Mouse (Mus musculus) stomach, embryonic 16.5 days (tissue): ENCODE measurements around the gene Kank4. TPM values are rescaled to one million over a fixed set of nuclear protein-coding genes. Genes with fewer than 3 reads are reported as not detected.

Experiments
- ATAC-seq: fragments of 200-750 bp; cut with Nextera tagmentation; 2 replicates; pipeline ENCODE4 v1.8.0; 2017; ENCODE audit warnings: moderate number of reproducible peaks, moderate TSS enrichment; ENCODE audit not compliant: insufficient read depth, low FRiP score
- H3K27ac ChIP-seq: fragments of 300-500 bp; sonication (generic); 2 replicates; pipeline ENCODE4 v1.5.1; 2014; ENCODE audit warnings: low read length
- H3K27me3 ChIP-seq: fragments of 300-500 bp; sonication (generic); 2 replicates; pipeline ENCODE4 v1.6.1; 2014; ENCODE audit warnings: low read length, control low read depth, mixed read lengths; ENCODE audit not compliant: control insufficient read depth, insufficient read depth
- H3K36me3 ChIP-seq: fragments of 300-500 bp; sonication (generic); 2 replicates; pipeline ENCODE4 v1.6.1; 2014; ENCODE audit warnings: low read length; ENCODE audit not compliant: control insufficient read depth, insufficient read depth
- H3K4me1 ChIP-seq: fragments of 300-500 bp; sonication (generic); 2 replicates; pipeline ENCODE4 v1.6.1; 2014; ENCODE audit warnings: low read length, control low read depth, mixed read lengths; ENCODE audit not compliant: control insufficient read depth, insufficient read depth
- H3K4me2 ChIP-seq: fragments of 300-500 bp; sonication (generic); 2 replicates; pipeline ENCODE4 v1.6.1; 2014; ENCODE audit warnings: low read depth, low read length, mixed read lengths
- H3K4me3 ChIP-seq: fragments of 300-500 bp; sonication (generic); replicated peaks from 2 replicates; pipeline ENCODE4 v1.5.1; 2014; ENCODE audit warnings: mild to moderate bottlenecking, low read length
- H3K9ac ChIP-seq: fragments of 300-500 bp; sonication (generic); 2 replicates; pipeline ENCODE4 v1.6.1; 2014; ENCODE audit warnings: low read length
- H3K9me3 ChIP-seq: fragments of 300-500 bp; sonication (generic); replicated peaks from 2 replicates; pipeline ENCODE4 v1.6.1; 2016; ENCODE audit warnings: low read length, control low read depth; ENCODE audit not compliant: control insufficient read depth
- WGBS: fragments of 180-500 bp; shearing (Covaris S2); extraction: QIAGEN DNeasy Blood & Tissue Kit; methylation state at CpG from one replicate; pipeline ENCODE4 v1.1.7; 2014; 5-methylcytosine and 5-hydroxymethylcytosine counted together
- polyA plus RNA-seq: library from polyadenylated mRNA; unstranded; fragments of >200 nt; fragmentation: Nextera tagmentation; extraction: Ambion mirVana; gene quantifications from 2 replicates; pipeline ENCODE4 v1.2.1, GENCODE M21; 2015

Kank4 gene
- polyA plus RNA-seq: 1.3 and 1.8 TPM in 2 replicates

GRCm38 (mm10) chr4:98817184-98817911, at the start of gene Kank4:
Kank4 (minus strand) TSS chr4:98817537.
- peaks cover 4% of the 10 kb centered on the region; the same call in 1 of the 2 replicates for H3K4me1 ChIP-seq
- H3K27me3 ChIP-seq: 0 out of 2 replicates have a peak, but pooled peaks cover 4% of the 10 kb centered on the region
- H3K9ac ChIP-seq: peak within 1 kb of the TSS; percentile 82
- peak within 1 kb of the TSS; percentile 75 for H3K27ac ChIP-seq
- peak; percentile 86 for ATAC-seq
- WGBS: under 1% methylated on average over 72 of the region's 72 CpGs
- H3K4me3 ChIP-seq: peak within 1 kb of the TSS; percentile 57
- peak within 1 kb of the TSS; percentile 75 for H3K4me2 ChIP-seq
- no peaks in the 10 kb centered on the region for H3K36me3 ChIP-seq
- H3K9me3 ChIP-seq: no peaks in the 10 kb centered on the region

GRCm38 (mm10) chr4:98865386-98866237, 48.3 kb upstream of the Kank4 start:
- WGBS: 52% methylated on average over 14 of the region's 14 CpGs
- H3K4me3 ChIP-seq: no peak overlapping the region
- no peak overlapping the region for H3K27ac ChIP-seq
- H3K9me3 ChIP-seq: no peaks in the 10 kb centered on the region
- no peak overlapping the region for H3K9ac ChIP-seq
- 0 out of 2 replicates have a peak, but pooled peaks cover 2% of the 10 kb centered on the region for H3K4me1 ChIP-seq
- no peaks in the 10 kb centered on the region for H3K36me3 ChIP-seq
- H3K4me2 ChIP-seq: no peak overlapping the region
- ATAC-seq: no peak
- no peaks in the 10 kb centered on the region for H3K27me3 ChIP-seq

- Histone ChIP-seq H3K36me3 (no peaks in the 10 kb centered on the region), H3K4me2 (no peak overlapping the region), H3K9ac (no peak overlapping the region), H3K27ac (no peak overlapping the region), H3K9me3 (peaks cover 4% of the 10 kb centered on the region; the same call in 1 of the 2 replicates), H3K27me3 (no peaks in the 10 kb centered on the region), H3K4me3 (no peak overlapping the region), H3K4me1 (0 out of 2 replicates have a peak, but pooled peaks cover 2% of the 10 kb centered on the region)
- ATAC-seq: no peak
- WGBS: 88% methylated on average over 3 of the region's 3 CpGs
Observed at GRCm38 (mm10) chr4:98864546-98864945, 47.2 kb upstream of the Kank4 start.

DNA sequence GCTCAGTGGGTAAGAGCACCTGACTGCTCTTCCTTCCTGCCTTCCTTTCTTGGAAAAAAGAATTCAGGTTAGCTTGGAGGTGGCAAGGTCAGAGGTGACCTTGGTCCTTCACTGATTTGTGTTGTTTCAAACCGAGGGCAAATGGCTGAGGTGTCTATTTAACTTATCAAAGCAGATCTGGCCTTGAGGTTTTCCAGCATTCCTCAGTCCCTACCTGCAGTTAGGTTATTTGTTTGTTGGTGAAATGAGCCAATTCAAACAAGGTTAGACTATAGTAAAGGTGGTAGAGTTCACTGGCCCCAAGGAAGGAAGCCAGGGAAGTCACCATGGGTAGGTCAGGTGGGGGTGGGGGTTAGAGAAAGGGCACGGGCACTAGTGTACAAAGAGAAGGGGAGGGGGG, 46.8 kb upstream of the Kank4 start:
- no peak overlapping the region for H3K9ac ChIP-seq
- H3K27ac ChIP-seq: no peak overlapping the region
- no peak overlapping the region for H3K4me3 ChIP-seq
- WGBS: 29% methylated on average over 1 of the region's 2 CpGs
- no peaks in the 10 kb centered on the region for H3K36me3 ChIP-seq
- H3K4me2 ChIP-seq: no peak overlapping the region
- peaks cover 4% of the 10 kb centered on the region; the same call in 1 of the 2 replicates for H3K9me3 ChIP-seq
- 0 out of 2 replicates have a peak, but pooled peaks cover 2% of the 10 kb centered on the region for H3K4me1 ChIP-seq
- no peaks in the 10 kb centered on the region for H3K27me3 ChIP-seq
- no peak for ATAC-seq

DNA sequence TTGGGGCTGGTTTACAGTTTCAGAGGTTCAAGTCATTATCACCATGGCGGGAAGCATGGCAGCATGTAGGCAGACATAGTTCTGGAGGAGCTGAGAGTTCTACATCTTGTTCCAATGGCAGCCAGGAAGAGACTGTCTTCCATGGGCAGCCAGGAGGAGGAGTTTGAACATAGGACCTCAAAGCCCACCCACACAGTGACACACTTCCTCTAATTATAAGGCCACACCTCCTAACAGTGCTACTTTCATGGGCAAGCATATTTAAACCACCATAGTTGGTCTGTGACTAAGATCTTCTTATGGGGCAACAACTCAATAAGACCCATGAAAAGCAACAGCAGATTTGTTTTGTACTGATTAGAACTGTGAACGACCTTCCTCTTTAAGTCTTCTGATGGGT, 46.1 kb upstream of the Kank4 start:
- H3K27me3 ChIP-seq: no peaks in the 10 kb centered on the region
- H3K4me1 ChIP-seq: 0 out of 2 replicates have a peak, but pooled peaks cover 2% of the 10 kb centered on the region
- H3K4me3 ChIP-seq: no peak overlapping the region
- H3K4me2 ChIP-seq: no peak overlapping the region
- no peak overlapping the region for H3K9ac ChIP-seq
- H3K27ac ChIP-seq: no peak overlapping the region
- no peak for ATAC-seq
- H3K36me3 ChIP-seq: no peaks in the 10 kb centered on the region
- 78% methylated on average over 2 of the region's 2 CpGs for WGBS
- H3K9me3 ChIP-seq: peaks cover 4% of the 10 kb centered on the region; the same call in 1 of the 2 replicates

- ATAC-seq: no peak
Observed at GRCm38 (mm10) chr4:98858151-98858855, 41.0 kb upstream of the Kank4 start.

DNA sequence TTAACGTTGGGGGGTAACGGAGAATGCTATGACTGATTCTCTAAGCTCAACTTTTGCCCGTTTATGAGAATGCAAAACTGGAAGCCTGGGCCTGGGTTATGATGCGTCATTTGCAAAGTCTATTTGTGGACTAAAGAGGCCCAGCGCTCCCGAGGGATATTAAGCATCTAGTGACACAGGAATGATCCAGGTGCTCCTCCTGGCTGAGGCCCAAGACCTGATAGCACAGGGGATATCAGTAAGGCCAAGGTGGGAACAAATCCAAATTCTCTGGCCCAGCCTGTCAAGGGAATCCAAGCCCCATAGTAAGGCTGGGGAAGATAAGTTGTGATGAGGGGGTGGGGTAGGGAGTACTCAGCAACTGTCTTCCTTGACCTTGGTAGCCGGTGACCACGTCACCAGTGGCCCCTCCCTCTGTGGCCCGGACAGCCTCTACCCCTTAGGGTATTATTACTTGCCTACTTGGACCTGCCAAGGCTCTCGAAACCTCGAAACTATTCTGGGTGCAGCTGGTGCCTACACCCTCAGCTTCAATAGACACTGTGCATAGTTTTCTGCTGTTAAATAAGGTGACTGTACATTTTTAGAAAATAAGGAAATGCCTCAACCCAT, 39.8 kb upstream of the Kank4 start:
- H3K4me1 ChIP-seq: no peaks in the 10 kb centered on the region
- H3K9ac ChIP-seq: no peak overlapping the region
- H3K27ac ChIP-seq: no peak overlapping the region
- no peaks in the 10 kb centered on the region for H3K27me3 ChIP-seq
- no peaks in the 10 kb centered on the region for H3K36me3 ChIP-seq
- H3K4me3 ChIP-seq: no peak overlapping the region
- WGBS: 64% methylated on average over 11 of the region's 11 CpGs
- no peak overlapping the region for H3K4me2 ChIP-seq
- ATAC-seq: no peak
- peaks cover 4% of the 10 kb centered on the region; the same call in 1 of the 2 replicates for H3K9me3 ChIP-seq

More at GRCm38 (mm10) chr4:98858151-98858855, 41.0 kb upstream of the Kank4 start:
- Histone ChIP-seq H3K9ac (no peak overlapping the region), H3K4me3 (no peak overlapping the region), H3K27ac (peak overlapping the region; percentile 50), H3K9me3 (peaks cover 4% of the 10 kb centered on the region; the same call in 1 of the 2 replicates), H3K4me2 (no peak overlapping the region), H3K4me1 (0 out of 2 replicates have a peak, but pooled peaks cover 2% of the 10 kb centered on the region), H3K36me3 (no peaks in the 10 kb centered on the region), H3K27me3 (no peaks in the 10 kb centered on the region)
- 46% methylated on average over 4 of the region's 4 CpGs for WGBS

- Histone ChIP-seq H3K9me3 (no peaks in the 10 kb centered on the region), H3K27me3 (no peaks in the 10 kb centered on the region), H3K4me2 (no peak overlapping the region), H3K4me3 (no peak overlapping the region), H3K36me3 (no peaks in the 10 kb centered on the region), H3K9ac (no peak overlapping the region), H3K4me1 (no peaks in the 10 kb centered on the region), H3K27ac (no peak overlapping the region)
- ATAC-seq: no peak
- WGBS: 86% methylated on average over 4 of the region's 4 CpGs
Observed at GRCm38 (mm10) chr4:98853926-98854325, 36.6 kb upstream of the Kank4 start.
